Mouse (Mus musculus): ENCODE measurements around the gene Malsu1. TPM values are rescaled to one million over a fixed set of nuclear protein-coding genes. Genes with fewer than 3 reads are reported as not detected.

The Malsu1 gene
- total RNA-seq, 2 experiments from 2014 or later, result 45.6 to 51.4 TPM

DNA sequence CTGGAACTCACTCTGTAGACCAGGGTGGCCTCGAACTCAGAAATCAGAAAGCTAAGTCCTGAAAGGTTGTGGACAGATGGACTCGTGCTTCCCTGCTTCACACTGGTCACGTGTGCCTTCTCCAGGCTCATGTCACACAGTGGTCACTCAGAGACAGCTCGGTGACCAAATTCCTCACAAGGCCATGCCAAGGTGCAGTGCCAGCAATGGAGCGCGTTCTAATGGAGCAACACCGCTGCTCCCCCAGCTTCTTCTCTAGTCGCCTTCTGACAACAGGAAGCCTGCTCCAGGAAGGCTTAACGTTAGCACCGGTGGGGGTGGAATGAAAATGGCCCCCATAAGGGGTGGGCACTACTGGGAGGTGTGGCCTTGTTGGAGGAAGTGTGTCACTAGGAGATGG, 21.4 kb downstream of the Malsu1 start:
- TF ChIP-seq CTCF (IDR thresholded peaks at IDR 0.05), result no peak
- intact Hi-C loops (cut with DNase I), result loop anchor here (5.0 kb wide), 1 partner anchor 62 kb away; no protein-coding TSS in a partner anchor
- Histone ChIP-seq H3K4me3 (no peak overlapping the region), H3K27ac (no peak overlapping the region)
- no peak for DNase-seq

DNA sequence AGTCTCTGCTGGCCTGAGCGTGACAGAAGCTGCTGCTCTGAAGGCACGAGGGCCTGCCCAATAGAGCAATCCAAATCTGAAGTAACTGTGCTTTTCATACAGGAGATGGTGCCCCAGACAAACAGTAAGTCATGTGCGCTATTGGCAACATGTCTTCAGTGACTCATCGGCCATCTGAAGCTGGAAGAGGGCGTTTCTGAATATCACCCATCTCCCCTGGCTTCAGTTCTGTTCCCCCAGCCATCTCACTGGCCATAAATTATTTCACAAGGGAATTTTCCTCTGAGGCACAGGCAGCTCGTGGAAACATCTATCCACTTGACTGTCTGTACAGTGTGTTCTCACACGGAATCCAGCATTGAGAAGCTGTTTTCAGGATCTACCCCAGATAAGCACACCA, 22.8 kb downstream of the Malsu1 start:
- intact Hi-C loops (cut with DNase I), result loop anchor here (2.0 to 5.0 kb wide), 2 partner anchors 22 to 61 kb away; no protein-coding TSS in a partner anchor
- peak overlapping the region; percentile 64 for H3K4me3 ChIP-seq
- TF ChIP-seq CTCF (IDR thresholded peaks at IDR 0.05), result no peak
- H3K27ac ChIP-seq, result peak overlapping the region; percentile 92
- peak; percentile 74 for DNase-seq

GRCm38 (mm10) chr6:49096933-49097461, 23.4 kb downstream of the Malsu1 start:
- Histone ChIP-seq H3K4me3 (peak overlapping the region; percentile 64), H3K27ac (peak overlapping the region; percentile 92)
- no peak for TF ChIP-seq CTCF (IDR thresholded peaks at IDR 0.05)
- intact Hi-C loops (cut with DNase I), result loop anchor here (2.0 to 5.0 kb wide), 2 partner anchors 22 to 60 kb away; no protein-coding TSS in a partner anchor
- DNase-seq, result peak; percentile 90

GRCm38 (mm10) chr6:49097596-49098110, 24.1 kb downstream of the Malsu1 start:
- DNase-seq, result peak; percentile 69
- H3K4me3 ChIP-seq, result peak overlapping the region; percentile 64
- TF ChIP-seq CTCF (IDR thresholded peaks at IDR 0.05), result no peak
- H3K27ac ChIP-seq, result peak overlapping the region; percentile 92
- intact Hi-C loops (cut with DNase I), result loop anchor here (2.0 to 5.0 kb wide), 2 partner anchors 23 to 60 kb away; no protein-coding TSS in a partner anchor

GRCm38 (mm10) chr6:49099086-49099485, 25.5 kb downstream of the Malsu1 start:
- intact Hi-C loops (cut with DNase I), result loop anchor here (5.0 kb wide), 1 partner anchor 58 kb away; no protein-coding TSS in a partner anchor
- H3K27ac ChIP-seq, result no peak overlapping the region
- H3K4me3 ChIP-seq, result no peak overlapping the region

DNA sequence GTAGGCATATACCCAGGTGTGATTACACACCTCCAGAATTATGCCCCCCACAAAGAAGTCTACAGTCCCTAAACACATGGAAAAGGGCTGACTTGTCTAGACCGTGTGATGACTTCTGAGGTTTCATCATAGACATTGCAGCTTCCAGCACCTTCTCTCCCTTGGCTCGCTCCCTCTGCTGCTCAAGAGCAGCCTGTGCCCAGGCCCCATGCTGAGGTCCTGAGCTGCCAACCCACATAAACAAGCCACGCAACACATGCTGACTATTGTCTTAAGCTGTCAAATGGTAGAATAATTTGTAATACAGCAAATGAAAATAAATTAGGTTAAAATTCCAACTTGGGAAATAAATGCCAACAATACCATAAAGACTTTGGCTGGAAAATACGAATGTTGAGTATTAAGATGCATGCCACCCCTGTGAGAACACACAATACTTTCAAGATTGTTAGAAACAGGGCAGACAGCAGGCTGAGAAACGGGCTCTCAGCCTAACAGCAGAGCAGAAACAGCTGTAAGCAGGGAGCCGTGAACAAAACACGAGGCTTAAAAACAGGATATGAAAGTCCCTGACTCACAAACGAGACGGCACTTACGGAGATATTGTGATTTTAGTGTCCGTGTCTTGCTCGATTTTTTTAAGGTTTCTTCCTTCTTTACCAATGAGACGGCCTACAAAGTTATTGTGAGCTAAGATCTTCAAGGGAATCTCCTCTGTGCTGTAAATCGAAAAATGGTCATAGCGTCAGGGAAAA, 33.3 kb downstream of the Malsu1 start:
- TF ChIP-seq CTCF (IDR thresholded peaks at IDR 0.05), result no peak
- intact Hi-C loops (cut with DNase I), result no loop called here
- no peak for DNase-seq
- Histone ChIP-seq H3K4me3 (no peak overlapping the region), H3K27ac (no peak overlapping the region)

More at GRCm38 (mm10) chr6:49099086-49099485, 25.5 kb downstream of the Malsu1 start:
- DNase-seq, result no peak
- TF ChIP-seq CTCF (IDR thresholded peaks at IDR 0.05), result no peak

GRCm38 (mm10) chr6:49109196-49109595, 35.6 kb downstream of the Malsu1 start:
- Histone ChIP-seq H3K4me3 (no peak overlapping the region), H3K27ac (no peak overlapping the region)
- DNase-seq, result no peak
- TF ChIP-seq CTCF (IDR thresholded peaks at IDR 0.05), result no peak
- intact Hi-C loops (cut with DNase I), result no loop called here

DNA sequence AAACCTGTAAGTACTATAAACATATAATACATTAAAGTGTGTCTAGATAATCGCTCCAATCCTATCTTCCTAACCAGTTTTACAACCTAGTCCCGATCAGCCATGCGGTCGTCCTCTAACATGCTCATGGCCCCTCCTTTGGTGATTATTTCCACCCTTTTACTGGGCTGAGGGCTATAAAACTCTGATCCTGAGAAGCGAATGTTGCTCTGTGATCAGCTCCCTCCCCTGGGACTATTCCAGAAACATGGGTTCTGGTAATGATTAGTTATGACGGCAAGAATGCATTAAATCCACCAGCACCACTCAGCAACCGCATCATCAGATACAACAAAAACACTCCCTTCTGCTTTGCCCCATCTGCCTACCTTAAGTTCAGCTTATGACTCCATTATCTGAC, 40.3 kb downstream of the Malsu1 start:
- Histone ChIP-seq H3K4me3 (no peak overlapping the region), H3K27ac (no peak overlapping the region)
- intact Hi-C loops (cut with DNase I), result no loop called here
- DNase-seq, result no peak
- TF ChIP-seq CTCF (IDR thresholded peaks at IDR 0.05), result no peak

DNA sequence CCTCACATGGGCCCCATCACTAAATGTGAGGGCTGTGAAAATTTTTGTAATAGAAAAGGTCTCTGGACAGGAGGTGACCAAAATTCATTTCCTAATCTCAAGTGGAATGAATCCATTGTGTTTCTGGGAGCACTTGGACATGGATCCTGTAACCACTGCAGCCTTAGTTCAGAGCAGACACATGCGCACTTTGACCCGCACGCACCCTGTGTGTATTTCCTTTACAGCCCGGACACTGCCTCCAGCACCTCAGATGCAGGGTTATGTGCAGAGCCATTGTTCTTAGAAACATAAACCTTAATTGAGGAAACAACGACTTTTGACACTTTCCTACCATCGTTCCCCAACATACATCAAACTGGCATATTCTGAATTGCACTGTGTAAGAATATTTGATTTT, 40.9 kb downstream of the Malsu1 start:
- DNase-seq, result no peak
- intact Hi-C loops (cut with DNase I), result no loop called here
- Histone ChIP-seq H3K4me3 (no peak overlapping the region), H3K27ac (no peak overlapping the region)
- no peak for TF ChIP-seq CTCF (IDR thresholded peaks at IDR 0.05)

DNA sequence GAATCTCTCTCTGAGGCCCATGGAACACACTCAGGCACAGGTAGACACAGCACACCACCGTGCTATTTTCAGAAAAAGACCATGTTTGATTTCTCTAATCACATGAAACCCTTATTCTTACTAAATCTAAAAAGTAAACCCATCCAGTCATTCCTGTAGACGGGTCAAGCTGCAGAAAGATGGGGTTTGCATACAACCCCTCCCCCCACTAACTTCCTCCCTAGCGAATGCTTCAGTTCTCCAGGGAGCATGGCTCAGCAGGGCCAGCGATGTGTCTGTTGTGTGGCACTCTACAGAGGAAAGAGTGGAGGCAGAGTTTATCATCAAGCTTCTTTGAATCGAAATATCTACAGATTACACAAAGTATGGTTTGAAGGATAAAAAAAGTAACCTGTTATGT, 42.0 kb downstream of the Malsu1 start:
- no peak for DNase-seq
- Histone ChIP-seq H3K4me3 (no peak overlapping the region), H3K27ac (no peak overlapping the region)
- TF ChIP-seq CTCF (IDR thresholded peaks at IDR 0.05), result no peak
- intact Hi-C loops (cut with DNase I), result no loop called here

DNA sequence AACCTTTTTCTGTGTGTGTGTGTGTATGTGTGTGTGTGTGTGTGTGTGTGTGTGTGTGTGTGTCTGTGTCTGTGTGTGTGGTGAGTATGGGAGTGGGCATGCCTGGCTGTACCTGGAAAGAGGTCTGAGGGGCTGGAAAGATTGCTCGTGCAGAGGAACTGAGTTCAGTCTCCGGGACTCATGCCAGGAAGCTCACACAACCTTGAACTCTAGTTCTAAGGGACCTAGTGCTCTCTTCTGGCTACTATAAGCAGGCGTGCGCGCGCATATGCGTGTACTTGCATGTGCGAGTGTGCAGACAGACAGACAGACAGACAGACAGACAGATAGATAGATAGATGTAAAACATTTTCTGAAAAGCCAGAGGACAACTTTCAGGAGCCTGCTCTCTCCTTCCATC, 42.6 kb downstream of the Malsu1 start:
- no peak for TF ChIP-seq CTCF (IDR thresholded peaks at IDR 0.05)
- Histone ChIP-seq H3K4me3 (no peak overlapping the region), H3K27ac (no peak overlapping the region)
- DNase-seq, result no peak
- intact Hi-C loops (cut with DNase I), result no loop called here

DNA sequence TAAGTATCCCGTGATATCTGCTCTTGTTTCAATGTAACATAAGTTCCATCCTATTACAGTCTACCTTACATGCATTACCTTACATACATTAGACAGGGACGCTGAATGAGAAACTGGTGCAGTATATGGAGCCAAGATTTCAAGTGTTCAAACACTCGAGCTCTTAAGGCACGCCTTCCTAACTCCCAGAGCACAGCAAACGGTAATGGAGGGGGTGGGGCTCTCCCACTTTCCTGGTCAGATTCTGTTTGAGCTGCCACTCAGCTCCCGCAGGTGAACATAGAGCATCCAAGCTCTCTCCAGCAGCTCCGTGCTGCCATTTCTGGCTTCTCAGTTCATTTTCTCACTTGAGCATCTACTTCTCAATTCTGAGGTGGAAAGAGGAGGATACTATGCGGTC, 44.9 kb downstream of the Malsu1 start:
- DNase-seq, result no peak
- intact Hi-C loops (cut with DNase I), result no loop called here
- no peak for TF ChIP-seq CTCF (IDR thresholded peaks at IDR 0.05)
- H3K4me3 ChIP-seq, result no peak overlapping the region
- no peak overlapping the region for H3K27ac ChIP-seq

- H3K27ac ChIP-seq, result no peak overlapping the region
- no peak for DNase-seq
- no peak for TF ChIP-seq CTCF (IDR thresholded peaks at IDR 0.05)
- intact Hi-C loops (cut with DNase I), result no loop called here
- H3K4me3 ChIP-seq, result no peak overlapping the region
Observed at GRCm38 (mm10) chr6:49119462-49120135, 46.0 kb downstream of the Malsu1 start.
